Mouse (Mus musculus) 3T3-L1 (cell line): Measurements from ENCODE around the gene Tsx.
"Not testable (repeated sequence)": the region's sequence is repeated elsewhere in the genome, so short reads cannot be mapped to it uniquely, and the experiment has no call there.

ENCODE experiments used
- DNase-seq: peaks from one replicate; pipeline ENCODE4 v3.0.0-alpha.2; 2015; ENCODE audit warnings: low read depth, low spot score

Gene Tsx

DNA sequence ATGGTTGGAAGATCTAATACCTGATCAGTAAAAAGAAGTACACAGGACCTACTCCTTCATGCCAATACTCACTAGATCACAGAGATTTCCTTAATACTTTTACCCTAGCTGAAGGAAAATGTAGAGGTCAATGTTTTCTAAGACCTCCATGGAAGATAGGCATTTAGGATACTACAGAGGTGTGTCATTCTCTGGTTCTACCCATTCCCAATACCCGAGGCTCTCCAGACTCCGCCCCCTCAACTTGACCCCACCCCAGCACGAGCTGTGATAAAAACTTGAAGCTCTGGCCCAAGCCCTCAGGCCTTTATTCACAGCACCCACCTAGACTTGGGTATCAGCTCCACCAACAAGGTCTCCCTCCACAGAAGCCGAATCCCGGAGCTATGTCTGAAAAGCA, at the start of gene Tsx:
Tsx (plus strand) TSS at position 301 of the 400 bp plus-strand sequence.
- no peak for DNase-seq

DNA sequence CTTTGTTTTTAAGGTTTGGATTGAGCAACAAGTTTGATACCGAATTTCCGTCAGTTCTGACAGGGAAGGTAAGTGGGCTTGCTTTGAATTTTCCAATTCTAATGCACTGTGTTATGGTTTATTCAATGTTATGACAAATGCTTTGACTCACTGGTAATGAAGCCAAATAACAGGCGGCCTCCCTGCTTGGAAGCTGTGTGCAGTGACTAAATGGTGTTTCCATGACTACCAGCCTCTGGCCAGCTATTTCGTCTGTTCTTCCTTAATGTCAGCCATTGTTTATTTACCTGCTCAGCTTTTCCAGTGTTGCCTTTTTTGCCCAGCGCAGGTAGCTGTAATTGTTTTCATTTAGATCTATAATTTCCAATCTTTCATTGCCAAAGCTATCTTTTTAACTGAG, 48.1 kb upstream of the Tsx start:
- peak; percentile 87 for DNase-seq

DNA sequence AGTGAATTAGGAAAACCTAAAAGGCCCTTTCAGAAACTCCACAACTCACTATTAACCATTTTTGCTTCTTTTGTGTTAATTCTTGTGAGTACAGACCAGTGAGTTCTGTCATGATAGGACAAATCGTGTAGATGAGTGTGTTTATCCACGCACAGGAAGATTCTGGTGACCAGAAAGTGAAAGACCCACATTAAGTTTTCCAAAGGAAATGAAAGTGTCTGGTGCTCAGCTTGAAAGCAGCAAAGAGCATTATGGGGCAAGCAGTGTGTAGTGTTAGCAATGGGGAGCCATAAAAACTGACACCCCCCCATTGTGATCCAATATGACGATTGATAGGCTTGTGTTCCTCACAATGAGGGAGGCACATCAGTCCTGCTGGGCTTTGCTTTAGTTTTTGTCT, 45.6 kb upstream of the Tsx start:
- DNase-seq: no peak

DNA sequence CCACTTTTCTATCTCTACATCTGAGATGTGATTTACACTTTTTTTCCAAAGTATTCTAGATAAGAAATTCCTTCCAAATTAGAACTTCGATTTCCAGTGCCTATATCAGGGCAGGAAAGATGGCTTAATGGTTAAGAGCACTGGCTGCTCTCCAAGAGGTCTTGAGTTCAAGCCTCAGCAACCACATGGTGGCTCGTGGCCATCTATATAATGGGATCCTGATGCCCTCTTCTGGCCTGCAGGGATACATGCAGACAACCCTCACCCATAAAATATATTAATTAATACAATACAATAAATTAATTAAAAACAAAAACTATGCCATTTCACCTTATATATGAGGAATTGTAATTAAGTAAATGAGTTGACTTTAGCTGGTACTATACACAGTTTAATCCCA, 43.0 kb upstream of the Tsx start:
- DNase-seq: peak; percentile 73

DNA sequence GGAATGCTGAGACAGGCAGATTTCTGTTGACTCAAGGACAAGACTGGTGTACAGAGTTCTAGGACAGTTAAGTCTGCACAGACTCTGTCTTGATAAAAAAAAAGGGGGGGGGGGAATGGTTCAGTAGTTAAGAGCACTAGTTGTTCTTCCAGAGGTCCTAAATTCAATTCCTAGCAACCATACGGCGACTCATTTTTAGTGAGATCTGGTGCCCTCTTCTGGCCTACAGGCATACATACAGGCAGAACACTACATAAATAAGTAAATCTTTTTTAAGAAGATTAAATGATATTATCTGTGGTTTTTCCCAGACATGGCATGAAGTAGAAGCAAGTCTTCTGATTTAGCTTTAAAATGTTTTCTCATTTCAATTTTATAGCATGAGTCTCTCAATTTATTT, 42.6 kb upstream of the Tsx start:
- DNase-seq: peak; percentile 68

DNA sequence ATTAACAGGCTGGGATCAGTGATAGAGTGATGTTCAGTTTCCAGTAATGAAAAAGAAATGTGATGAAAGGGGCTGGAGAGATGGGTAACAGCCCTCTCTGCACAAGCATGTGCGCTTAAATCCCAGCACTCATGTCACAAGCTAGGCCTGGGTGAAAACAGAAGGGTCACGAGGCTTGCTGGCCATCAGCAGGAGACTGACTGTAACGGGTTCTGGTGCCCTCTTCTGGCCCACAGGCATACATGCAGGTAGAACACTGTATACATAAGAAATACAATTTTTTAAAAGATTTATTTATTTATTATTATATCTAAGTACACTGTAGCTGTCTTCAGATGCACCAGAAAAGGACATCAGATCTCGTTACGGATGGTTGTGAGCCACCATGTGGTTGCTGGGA, 40.0 kb upstream of the Tsx start:
- DNase-seq: peak; percentile 57

DNA sequence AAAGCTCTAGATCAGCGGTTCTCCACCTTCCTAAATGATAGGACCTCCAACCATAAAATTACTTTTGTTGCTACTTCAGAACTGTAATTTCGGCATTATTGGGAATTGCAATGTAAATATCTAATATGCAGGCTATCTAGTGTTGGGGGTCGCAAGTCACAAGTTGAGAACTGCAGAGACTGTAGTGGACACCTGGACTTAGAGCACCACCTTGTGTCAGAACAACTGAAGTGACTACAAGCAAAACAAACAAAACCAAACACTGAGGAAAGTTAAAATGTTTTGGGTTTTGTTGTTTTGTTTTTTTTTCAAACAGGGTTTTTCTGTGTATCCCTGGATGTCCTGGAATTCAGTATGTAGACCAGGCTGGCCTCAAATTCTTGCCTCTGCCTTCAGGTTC, 29.7 kb upstream of the Tsx start:
- peak; percentile 3 for DNase-seq

DNA sequence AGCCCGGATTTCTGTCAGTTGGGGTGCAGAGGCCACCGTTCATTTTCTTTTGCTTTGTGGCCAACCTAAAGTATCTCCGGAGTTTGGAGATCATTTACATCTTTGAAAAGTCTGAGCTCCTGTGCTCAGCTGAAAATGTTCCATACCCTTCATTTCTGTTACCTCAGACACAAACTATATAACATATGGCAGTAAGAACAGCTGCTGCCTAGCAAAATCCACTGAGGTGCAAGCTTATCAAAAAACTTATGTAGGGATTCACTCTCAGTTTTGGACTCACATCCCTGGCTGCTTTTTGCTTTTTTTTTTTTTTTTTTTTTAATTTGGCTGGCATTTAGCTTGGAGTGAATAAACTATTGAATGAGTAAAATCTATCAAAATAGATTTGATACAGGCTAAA, 26.1 kb upstream of the Tsx start:
- DNase-seq: no peak

DNA sequence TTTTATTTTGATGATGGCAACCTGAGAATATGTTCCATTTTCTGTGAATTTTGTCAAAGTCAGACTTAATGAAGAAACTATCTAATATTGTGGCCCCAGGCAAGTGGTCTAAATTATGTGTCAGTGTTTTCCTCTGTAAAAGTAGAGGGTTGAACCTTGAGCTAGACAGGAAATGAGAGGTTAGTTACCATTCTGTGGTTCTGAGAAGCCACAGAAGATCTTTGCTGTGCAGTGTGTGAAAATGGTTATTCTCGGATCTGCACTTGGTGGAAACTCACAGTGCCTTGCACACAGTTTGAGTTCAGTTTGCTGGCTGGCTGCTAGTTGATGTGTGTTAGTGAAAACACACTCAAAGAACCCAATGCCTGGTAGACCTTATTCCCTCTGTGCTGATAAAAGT, 20.4 kb upstream of the Tsx start:
- DNase-seq: no peak

DNA sequence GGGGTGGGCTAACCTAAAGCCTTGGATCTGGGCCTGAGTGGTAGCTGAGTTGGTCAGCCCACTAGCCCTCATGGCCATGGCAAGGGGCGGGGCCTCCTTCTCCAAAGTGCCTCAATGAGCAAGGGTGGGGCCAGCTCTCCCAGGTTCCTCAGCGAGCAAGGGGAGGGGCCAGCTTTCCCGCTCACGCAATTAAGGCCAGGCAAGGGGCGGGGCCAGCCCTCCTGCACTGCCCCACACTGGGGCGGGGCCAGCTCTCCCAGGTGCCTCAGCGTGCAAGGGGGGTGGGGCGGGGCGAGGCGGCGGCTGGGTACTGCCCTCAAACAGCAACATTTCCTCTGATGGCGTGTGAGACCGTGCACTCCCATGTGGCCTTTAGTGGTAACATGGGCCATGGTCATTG, 9.2 kb upstream of the Tsx start:
- DNase-seq: no peak

DNA sequence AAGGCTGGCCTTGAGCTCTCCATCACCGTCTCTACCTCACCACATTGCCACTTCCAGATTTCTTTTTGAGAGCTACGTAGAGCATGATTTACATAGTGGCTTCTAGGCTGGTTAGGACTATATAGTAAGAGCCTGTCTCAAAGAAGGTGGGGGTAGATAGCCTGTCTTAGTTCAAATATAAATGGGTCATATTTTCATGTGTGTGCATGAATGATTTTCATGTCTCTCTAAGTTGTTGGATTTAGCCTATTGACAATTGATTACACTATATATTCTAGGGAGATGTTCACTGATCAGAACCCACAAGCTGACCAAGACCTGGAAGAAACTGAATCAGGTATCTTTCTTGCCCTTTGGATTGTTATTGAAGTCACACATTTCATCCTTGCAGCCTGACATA, 7.4 kb downstream of the Tsx start, which contains the start of gene Gm26992:
Gm26992 (plus strand) TSS at position 301 of the 400 bp plus-strand sequence.
- no peak for DNase-seq

DNA sequence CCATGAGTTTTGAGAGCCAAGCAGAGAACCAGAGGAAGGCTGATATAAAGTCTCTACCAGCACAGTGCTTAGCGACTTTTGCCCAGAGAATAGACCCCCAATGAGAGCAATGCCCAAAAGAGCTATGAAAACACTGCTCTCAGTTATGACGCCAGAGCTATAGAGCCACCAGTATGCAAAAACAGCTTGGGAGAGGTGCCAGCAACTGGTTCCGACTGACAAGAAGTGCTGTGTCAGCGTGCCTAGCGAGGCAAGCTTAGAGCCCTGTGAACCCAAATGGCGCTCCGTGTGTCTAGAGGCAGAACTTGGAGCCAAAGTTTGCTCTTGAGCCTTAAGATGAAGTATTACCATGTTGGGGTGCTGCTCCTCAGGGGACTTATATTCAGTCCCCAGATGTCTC, 13.4 kb downstream of the Tsx start:
- DNase-seq: no peak

DNA sequence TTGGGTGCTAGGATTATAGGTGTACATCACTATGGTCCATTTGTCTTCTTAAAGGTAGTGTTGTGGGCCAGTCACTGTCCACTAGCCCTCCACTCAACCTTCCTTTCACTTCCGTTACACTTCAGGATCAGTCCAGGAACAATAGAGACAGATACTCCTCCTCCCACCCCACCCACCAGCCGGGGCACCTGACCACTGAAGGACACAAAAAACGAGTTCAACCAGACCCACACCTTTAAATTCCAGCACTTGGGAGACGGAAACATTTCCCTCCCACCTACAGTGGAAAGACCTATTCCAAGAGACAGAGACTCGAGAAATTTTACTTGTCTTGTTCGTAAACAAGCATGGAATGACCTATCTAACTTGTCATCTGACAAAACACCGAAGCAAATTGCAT, 18.0 kb downstream of the Tsx start:
- no peak for DNase-seq

DNA sequence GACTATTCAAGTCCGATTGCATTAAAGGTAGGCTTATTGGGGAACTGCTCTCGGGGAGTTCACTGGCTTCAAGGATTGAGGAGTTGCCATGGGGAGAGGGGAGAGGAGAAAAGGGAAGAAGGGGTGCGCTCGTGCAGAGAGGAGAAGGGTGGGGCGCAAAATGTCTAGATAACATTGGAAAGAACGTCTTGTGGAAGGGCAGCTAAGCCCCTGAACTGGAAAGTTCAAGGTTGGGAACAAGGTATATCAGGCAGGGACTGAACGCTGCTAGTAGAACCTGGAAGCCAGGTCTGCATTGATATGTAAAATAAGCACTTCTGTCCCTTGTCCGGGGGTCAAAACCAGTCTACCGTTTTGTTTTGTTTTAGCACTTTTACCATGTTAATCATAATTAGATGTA, 23.8 kb downstream of the Tsx start:
- DNase-seq: no peak

DNA sequence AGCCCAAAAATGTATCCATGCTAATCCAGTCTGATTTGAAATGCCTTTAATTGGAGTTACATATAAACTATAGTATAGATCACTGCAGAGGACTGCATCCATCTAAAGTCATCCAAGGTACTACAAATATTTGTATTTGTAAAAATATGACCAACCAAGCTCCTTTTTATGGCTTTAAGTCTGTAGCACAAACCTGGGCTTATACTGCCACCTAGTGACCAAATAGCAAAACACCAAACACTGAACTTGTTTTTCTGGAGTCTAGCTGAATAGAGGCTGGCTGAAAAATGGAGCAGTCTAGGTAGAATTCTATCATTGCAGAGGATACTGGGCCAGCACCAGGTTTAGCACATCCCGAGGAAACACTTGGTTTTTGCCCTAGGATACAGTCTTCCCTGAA, 26.5 kb downstream of the Tsx start:
- DNase-seq: peak; percentile 76

DNA sequence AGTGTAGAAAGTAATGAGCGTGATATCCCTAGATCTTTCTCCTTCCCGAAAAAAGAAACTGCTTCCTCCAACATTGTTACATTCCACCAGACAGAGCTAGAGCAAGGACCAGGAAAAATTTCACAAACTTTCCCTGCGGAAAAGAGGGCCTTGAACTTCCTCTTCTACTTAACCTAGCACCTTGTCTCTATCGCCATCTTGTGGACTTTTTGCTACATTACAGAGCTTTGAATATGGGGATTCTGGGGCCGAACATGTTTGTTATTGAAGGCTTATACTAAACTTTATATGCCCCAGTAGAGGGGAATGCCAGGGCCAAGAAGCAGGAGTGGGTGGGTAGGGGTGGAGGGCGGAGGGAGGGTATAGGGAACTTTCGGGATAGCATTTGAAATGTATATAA, 29.5 kb downstream of the Tsx start:
- peak; percentile 70 for DNase-seq

DNA sequence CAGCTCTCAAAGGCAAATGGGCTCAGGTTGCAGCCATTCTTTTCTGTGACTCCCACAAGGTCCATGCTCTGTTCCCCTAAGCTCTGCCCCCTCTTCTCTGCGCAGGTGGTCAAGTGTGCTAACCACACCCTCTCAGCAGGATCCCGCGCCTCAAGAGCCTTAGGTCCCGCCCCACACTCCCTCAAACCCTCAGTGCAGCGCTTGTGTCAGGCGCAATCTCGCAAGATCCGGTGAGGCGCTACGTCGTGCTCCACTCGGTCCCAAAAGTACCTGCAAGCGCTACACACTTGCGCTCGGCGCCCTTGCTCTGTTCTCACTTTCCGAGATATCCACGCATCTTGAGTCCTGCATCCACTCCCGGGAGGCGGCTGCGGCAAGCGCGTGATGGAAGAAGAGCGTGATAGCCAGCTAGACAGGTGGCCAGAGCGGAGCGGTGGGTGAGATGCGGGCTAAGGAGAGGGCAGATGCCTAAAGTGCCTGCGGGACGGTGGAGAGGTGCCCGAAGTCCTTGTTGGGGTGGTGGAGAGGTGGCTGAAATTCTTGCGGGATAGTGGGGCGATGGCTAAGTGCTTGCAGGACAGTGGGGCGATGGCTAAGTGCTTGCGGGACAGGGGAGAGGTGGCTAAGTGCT, 33.4 kb downstream of the Tsx start:
- DNase-seq: no peak

DNA sequence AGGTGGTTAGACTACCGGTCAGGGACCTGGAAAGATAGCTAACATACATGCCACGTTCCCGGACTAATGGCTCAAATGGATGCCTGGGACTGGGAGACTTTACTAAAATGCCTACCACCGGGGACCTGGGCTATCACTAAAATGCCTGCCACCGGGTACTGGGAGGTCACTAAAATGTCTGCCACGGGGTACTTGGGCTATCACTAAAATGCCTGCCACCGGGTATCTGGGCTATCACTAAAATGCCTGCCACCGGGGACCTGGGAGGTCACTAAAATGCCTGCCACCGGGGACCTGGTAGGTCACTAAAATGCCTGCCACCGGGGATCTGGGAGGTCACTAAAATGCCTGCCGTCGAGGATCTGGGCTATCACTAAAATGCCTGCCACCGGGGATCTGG, 34.2 kb downstream of the Tsx start:
- not testable (repeated sequence) for DNase-seq

DNA sequence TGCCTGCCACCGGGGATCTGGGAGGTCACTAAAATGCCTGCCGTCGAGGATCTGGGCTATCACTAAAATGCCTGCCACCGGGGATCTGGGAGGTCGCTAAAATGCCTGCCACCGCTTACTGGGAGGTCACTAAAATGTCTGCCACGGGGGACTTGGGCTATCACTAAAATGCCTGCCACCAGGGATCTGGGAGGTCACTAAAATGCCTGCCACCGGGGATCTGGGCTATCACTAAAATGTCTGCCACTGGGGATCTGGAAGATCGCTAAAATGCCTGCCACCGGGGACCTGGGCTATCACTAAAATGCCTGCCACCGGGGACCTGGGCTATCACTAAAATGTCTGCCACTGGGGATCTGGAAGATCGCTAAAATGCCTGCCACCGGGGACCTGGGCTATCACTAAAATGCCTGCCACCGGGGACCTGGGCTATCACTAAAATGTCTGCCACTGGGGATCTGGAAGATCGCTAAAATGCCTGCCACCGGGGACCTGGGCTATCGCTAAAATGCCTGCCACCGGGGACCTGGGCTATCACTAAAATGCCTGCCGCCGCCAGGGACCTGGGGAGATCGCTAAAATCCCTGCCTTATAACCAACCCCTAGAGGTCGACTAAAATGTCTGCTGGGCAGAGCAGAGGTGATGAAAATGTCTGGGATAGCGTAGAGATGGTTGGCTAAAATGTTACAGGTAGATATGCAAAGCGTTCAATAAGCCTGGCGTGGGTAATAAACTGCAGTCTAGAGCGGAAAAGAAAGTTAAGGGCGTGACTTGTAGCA, 34.9 kb downstream of the Tsx start:
- not testable (repeated sequence) for DNase-seq

DNA sequence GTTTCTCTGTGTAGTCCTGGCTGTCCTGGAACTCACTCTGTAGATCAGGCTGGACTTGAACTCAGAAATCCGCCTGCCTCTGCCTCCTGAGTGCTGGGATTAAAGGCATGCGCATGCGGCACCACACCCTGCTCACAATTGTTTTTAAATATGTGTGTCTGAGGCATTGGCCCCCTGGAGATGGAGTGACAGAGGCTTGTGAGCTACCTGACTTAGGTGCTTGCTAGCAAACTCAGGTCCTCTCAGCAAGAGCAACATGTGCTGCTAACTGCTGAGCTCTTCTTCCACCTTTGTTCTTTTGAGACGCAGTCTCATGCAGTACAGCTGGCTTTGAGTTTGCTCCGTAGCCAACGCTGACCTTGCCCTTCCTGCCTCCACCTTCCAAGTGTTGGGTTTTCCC, 38.5 kb downstream of the Tsx start:
- no peak for DNase-seq

DNA sequence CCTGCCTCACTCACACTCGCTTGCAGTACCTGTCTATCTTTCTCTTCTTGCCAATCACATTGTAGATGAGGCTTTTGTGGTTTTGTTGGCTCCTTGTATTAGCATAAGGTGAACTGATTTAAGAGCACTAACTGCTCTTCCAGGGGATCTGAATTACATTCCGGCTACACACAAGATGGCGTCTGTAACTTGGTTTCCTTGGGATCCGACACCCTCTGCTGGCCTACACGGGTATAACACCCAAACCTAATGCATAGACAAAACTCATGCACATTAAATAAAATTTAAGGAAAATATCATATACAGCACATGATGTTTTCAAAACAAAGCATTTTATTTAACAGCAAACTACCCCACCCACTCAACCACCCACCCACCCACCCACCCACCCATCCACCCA, 45.8 kb downstream of the Tsx start:
- peak; percentile 38 for DNase-seq

DNA sequence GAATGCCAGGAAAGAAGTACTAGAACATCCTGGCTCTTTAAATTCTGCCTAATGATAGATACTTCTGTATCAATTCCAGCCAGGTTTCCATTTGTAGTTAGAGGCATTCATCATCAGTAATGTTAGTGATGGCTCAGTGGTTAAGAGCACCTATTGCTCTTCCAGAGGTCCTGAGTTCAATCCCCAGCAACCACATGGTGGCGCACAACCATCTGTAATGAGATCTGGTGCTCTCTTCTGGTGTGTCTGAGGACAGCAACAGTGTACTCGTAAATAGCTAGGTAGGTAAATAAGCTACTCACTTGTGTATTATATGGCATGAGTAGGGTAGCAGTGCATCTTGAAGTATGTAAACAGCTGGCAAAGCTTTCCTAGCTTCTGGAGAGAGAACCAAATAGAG, 54.7 kb downstream of the Tsx start:
- DNase-seq: no peak

DNA sequence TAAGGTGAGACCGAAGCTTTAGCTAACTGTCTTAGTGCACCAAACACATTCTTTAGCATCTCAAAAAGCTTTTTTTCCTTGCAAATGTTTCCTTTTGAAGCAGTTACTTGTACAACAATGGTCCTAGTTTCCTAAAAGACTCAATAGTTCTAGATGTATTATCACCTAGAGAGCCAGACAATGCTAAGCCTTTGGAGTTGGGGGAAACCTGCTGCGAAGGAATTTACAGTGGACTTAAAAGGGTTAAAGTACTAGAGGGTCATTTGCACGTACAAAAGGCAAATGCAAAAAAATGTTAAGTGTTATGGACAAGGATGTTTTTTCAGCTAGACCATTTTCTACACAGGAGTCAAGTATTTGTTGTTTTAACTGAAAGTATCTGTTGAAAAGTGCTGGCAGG, 58.1 kb downstream of the Tsx start:
- no peak for DNase-seq
